Mouse (Mus musculus) erythroblast, embryonic 14.5 days (primary cell): Measurements from ENCODE around the gene Mdm1.

ENCODE experiments used
- GATA1 ChIP-seq: IDR thresholded peaks from 2 replicates; pipeline ENCODE4 v1.6.1; 2012; ENCODE audit warnings: low read length, inconsistent platforms, mixed read lengths
- TAL1 ChIP-seq: IDR thresholded peaks from 3 replicates; pipeline ENCODE4 v1.6.1; 2012; ENCODE audit warnings: low read length, inconsistent platforms, mixed read lengths

GRCm38 (mm10) chr10:118096223-118096622 lies 45.4 kb upstream of the Mdm1 start:
- no peak for TF ChIP-seq GATA1
- TF ChIP-seq TAL1 = no peak
